Mouse (Mus musculus): ENCODE measurements at regions not wholly inside any gene's neighbourhood (a gene's known extent, or its start where the extent isn't known, plus 50 kb on each side); places are given as distances from the start of the nearest gene placed in this dataset.

GRCm38 (mm10) chr8:34371973-34372665, 260.6 kb upstream of the Gm10131 start:
- peak overlapping the region; percentile 57; the same call in 1 of the 2 replicates for H3K27ac ChIP-seq (replicated peaks)
- no peaks in the 10 kb centered on the region for H3K36me3 ChIP-seq
- no peaks in the 10 kb centered on the region for H3K9me3 ChIP-seq
- no peak overlapping the region for H3K4me3 ChIP-seq
- no peak overlapping the region for H3K9ac ChIP-seq
- H3K4me1 ChIP-seq (replicated peaks): peaks cover 32% of the 10 kb centered on the region
- WGBS: 69% methylated on average over 17 of the region's 17 CpGs
- H3K27me3 ChIP-seq: no peaks in the 10 kb centered on the region
- H3K4me2 ChIP-seq: no peak overlapping the region
- ATAC-seq (ENCODE audit: low FRiP score, low read depth): no peak

- 50% methylated on average over 5 of the region's 5 CpGs for WGBS
- Histone ChIP-seq H3K9ac (no peak overlapping the region), H3K4me1 (replicated peaks) (peaks cover 28% of the 10 kb centered on the region), H3K36me3 (no peaks in the 10 kb centered on the region), H3K9me3 (no peaks in the 10 kb centered on the region), H3K4me3 (no peak overlapping the region), H3K27me3 (no peaks in the 10 kb centered on the region), H3K27ac (replicated peaks) (peak overlapping the region; percentile 57), H3K4me2 (no peak overlapping the region)
- ATAC-seq (ENCODE audit: low FRiP score, low read depth): 0 out of 2 replicates have a peak, but pooled peaks have one; percentile 45
These were observed 259.9 kb upstream of the Gm10131 start for GRCm38 (mm10) chr8:34371391-34371790.

DNA sequence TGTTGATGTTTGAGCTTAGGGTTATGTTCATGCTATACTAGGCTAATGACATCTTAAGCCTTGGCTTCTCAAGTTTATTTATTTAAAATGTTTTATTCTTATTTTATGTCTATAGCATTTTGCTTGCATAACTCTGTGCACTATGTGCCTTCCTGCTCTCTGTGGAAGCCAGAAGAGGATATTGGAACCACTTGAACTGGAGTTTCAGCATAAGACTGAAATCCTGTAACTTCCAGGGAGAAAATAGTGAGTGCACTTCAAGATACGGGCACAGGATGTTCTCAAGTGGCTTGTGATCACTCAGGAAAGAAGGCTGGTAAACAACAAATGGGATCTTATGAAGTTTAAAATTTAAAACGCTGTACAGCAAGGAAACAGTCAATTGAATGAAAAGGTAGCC, 257.0 kb upstream of the Gm10131 start:
- H3K9me3 ChIP-seq: no peaks in the 10 kb centered on the region
- no peak for ATAC-seq (ENCODE audit: low FRiP score, low read depth)

DNA sequence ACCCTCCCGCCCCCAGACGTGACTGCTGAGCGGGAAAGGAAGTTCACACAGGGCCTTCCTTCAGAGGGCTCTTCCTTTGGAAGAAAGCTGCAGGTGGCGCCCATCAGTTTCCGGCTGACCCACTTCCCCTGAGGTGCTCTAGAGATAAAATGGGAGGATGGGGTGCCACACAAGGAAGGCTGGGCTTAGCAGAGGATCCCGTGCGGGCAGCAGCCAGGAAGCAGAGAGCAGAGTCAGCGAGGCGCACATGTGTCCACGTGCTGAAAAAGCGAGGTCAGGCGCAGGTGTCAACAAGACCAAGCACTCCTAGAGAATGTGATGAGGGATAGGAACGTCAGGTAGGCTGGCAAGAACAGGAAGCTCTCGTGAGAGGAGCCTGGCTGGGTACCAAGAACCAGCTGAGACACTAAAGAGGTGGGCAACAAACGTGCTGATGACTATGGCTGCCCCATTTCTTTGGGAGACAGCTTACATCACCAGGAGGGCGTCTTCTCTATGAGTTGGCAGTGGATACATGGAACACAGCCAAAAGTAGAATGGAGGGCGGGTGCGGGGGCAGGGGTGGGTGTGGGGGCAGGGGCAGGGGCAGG, 253.0 kb upstream of the Gm10131 start:
- 0 out of 2 replicates have a peak, but pooled peaks have one; percentile 23 for ATAC-seq (ENCODE audit: low FRiP score, low read depth)
- 65% methylated on average over 18 of the region's 18 CpGs for WGBS
- 0 out of 2 replicates have a peak, but pooled peaks cover 5% of the 10 kb centered on the region for H3K4me1 ChIP-seq (replicated peaks)
- no peak overlapping the region for H3K27ac ChIP-seq (replicated peaks)
- H3K9me3 ChIP-seq: no peaks in the 10 kb centered on the region
- H3K4me3 ChIP-seq: no peak overlapping the region
- no peaks in the 10 kb centered on the region for H3K27me3 ChIP-seq
- no peaks in the 10 kb centered on the region for H3K36me3 ChIP-seq
- no peak overlapping the region for H3K9ac ChIP-seq
- no peak overlapping the region for H3K4me2 ChIP-seq

More for the DNA sequence above, 257.0 kb upstream of the Gm10131 start:
- no peak overlapping the region for H3K27ac ChIP-seq (replicated peaks)
- no peaks in the 10 kb centered on the region for H3K27me3 ChIP-seq
- H3K4me1 ChIP-seq (replicated peaks): peaks cover 20% of the 10 kb centered on the region
- no peak overlapping the region for H3K4me2 ChIP-seq
- WGBS: 85% methylated on average over 2 of the region's 2 CpGs
- H3K36me3 ChIP-seq: no peaks in the 10 kb centered on the region
- no peak overlapping the region for H3K4me3 ChIP-seq
- no peak overlapping the region for H3K9ac ChIP-seq

DNA sequence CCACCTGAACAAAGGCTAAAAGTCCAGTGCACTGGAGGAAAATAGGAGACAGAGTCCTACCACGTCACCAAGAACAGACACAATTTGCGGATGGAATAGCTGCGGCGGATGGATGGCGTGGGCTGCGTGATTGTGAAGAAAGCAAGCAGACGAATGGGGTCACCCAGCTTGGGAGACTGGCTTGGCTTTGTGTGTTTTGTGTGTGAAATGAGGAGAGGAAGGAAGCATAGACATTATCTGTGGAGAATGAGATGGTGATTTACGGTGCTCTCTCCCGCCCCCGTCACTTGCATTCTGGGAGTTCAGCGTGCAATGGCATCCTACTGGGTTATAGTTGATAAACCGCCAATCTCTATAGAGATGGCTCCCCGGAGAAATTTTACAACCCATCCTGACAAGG, 252.1 kb upstream of the Gm10131 start:
- 42% methylated on average over 13 of the region's 13 CpGs for WGBS
- Histone ChIP-seq H3K4me2 (peak overlapping the region; percentile 29), H3K4me3 (no peak overlapping the region), H3K9me3 (no peaks in the 10 kb centered on the region), H3K36me3 (no peaks in the 10 kb centered on the region), H3K27me3 (no peaks in the 10 kb centered on the region), H3K4me1 (replicated peaks) (0 out of 2 replicates have a peak, but pooled peaks cover 6% of the 10 kb centered on the region), H3K27ac (replicated peaks) (0 out of 2 replicates have a peak overlapping the region, but pooled peaks have one; percentile 2), H3K9ac (no peak overlapping the region)
- ATAC-seq (ENCODE audit: low FRiP score, low read depth): no peak

DNA sequence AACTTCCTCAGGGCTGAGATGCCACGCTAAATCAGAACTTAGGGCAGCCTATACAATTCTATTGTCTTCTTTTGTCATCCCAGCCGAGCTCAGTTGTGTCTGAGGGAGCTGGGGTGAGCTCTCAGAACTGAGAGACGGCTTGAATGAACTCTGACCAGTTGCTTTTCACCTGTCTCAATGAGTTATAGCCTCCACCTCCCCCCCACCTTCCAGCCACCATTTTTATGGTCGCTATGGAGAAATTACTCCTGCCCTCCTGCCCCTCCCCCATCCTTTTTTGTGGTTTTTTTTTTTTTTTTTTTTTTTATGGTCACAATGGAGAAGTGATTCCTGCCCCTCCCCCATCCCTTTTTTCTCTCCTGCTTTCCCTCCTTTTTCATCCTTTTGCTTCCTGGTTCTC, 251.6 kb upstream of the Gm10131 start:
- Histone ChIP-seq H3K9ac (no peak overlapping the region), H3K27ac (replicated peaks) (no peak overlapping the region)
- ATAC-seq (ENCODE audit: low FRiP score, low read depth): no peak

DNA sequence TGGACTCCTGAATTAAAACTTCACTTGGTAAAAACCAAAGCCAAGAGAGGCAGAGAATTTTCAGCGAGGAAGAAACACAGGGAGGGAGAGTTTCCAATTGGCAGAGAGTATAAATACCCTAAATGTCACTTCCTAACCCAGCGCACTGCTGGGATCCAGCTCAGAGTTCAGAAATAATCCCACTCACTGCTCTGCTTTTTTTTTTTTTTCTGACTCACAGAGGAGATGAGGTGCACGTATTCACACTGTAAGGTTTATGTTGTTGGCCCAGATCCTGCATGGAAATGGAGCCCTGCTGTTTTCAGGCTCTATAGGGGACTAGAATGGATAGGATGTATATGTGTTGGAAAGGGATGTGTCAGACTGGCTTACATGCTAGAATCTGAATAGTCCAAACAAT, 249.8 kb upstream of the Gm10131 start:
- ATAC-seq (ENCODE audit: low FRiP score, low read depth): no peak

More for the DNA sequence above, 251.6 kb upstream of the Gm10131 start:
- Histone ChIP-seq H3K36me3 (no peaks in the 10 kb centered on the region), H3K27me3 (no peaks in the 10 kb centered on the region), H3K4me1 (replicated peaks) (0 out of 2 replicates have a peak, but pooled peaks cover 6% of the 10 kb centered on the region), H3K4me2 (peak overlapping the region; percentile 29; the same call in 1 of the 2 replicates), H3K4me3 (no peak overlapping the region), H3K9me3 (no peaks in the 10 kb centered on the region)
- 25% methylated on average over 4 of the region's 4 CpGs for WGBS

GRCm38 (mm10) chr8:34359776-34360175, 248.2 kb upstream of the Gm10131 start:
- Histone ChIP-seq H3K4me1 (replicated peaks) (0 out of 2 replicates have a peak, but pooled peaks cover 6% of the 10 kb centered on the region), H3K9ac (no peak overlapping the region), H3K4me3 (no peak overlapping the region), H3K36me3 (no peaks in the 10 kb centered on the region), H3K27ac (replicated peaks) (no peak overlapping the region), H3K9me3 (no peaks in the 10 kb centered on the region), H3K27me3 (no peaks in the 10 kb centered on the region), H3K4me2 (no peak overlapping the region)
- ATAC-seq (ENCODE audit: low FRiP score, low read depth): no peak
- 44% methylated on average over 2 of the region's 2 CpGs for WGBS

More for the DNA sequence above, 249.8 kb upstream of the Gm10131 start:
- Histone ChIP-seq H3K4me2 (no peak overlapping the region), H3K36me3 (no peaks in the 10 kb centered on the region), H3K27ac (replicated peaks) (no peak overlapping the region), H3K27me3 (no peaks in the 10 kb centered on the region), H3K9ac (no peak overlapping the region), H3K9me3 (no peaks in the 10 kb centered on the region), H3K4me1 (replicated peaks) (0 out of 2 replicates have a peak, but pooled peaks cover 6% of the 10 kb centered on the region), H3K4me3 (no peak overlapping the region)
- WGBS: 76% methylated on average over 3 of the region's 3 CpGs

DNA sequence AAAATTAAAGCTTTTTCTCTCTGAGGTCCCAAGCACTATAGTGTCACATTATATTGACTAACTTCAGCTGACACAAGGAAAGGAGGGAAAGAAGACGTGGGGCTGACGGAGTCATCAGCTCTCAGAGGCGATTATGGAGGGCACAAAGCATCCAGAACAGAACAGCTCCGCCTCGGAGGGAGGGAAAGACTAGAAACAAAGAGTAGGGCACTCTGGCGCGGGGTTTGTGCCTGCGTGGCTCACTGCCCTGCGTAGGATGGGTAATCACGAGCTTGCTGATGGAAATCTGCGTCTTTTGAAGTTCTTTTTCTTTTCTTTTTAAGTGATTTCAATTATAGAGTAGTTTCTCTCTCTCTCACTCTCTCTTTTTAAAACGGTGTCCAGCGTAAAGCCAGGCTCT, 243.5 kb upstream of the Gm10131 start:
- H3K27ac ChIP-seq (replicated peaks): no peak overlapping the region
- no peaks in the 10 kb centered on the region for H3K36me3 ChIP-seq
- H3K4me3 ChIP-seq: no peak overlapping the region
- H3K4me2 ChIP-seq: no peak overlapping the region
- ATAC-seq (ENCODE audit: low FRiP score, low read depth): no peak
- no peaks in the 10 kb centered on the region for H3K27me3 ChIP-seq
- 0 out of 2 replicates have a peak, but pooled peaks cover 6% of the 10 kb centered on the region for H3K4me1 ChIP-seq (replicated peaks)
- H3K9me3 ChIP-seq: no peaks in the 10 kb centered on the region
- no peak overlapping the region for H3K9ac ChIP-seq
- WGBS: 49% methylated on average over 13 of the region's 13 CpGs

DNA sequence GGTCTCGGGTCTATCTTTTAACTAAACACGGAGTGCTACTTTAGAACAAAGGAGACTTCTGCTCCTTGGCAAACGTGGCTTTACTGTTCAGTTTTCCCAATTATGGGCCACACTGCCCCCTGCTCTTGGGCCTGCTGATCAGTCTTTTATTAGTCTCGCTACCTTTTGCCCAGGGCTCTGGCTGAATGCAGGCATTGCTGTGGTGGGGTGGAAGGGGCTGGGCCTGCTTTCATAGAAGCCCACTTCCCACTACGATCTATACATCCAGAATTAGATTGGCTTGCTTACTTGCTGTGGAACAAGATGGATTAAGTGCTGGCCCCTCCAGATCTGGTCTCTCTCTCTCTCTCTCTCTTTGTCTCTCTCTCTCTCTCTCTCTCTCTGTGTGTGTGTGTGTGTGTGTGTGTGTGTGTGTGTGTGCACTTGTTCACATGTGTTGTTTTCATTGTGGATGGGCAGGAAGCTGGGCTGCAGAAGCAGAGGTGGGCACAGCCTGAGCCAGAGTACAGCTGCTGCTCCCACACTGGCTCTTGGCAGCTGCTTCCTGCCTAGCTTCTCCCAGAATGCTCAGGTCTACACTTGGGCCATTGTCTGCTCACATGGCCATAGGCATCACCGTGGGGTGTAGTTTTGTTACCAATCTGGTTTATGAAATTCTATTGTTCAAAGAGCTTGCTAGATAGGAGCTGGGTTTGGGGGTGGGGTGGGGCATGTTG, 241.8 kb upstream of the Gm10131 start:
- no peak overlapping the region for H3K9ac ChIP-seq
- ATAC-seq (ENCODE audit: low FRiP score, low read depth): peak; percentile 65
- no peaks in the 10 kb centered on the region for H3K36me3 ChIP-seq
- H3K27ac ChIP-seq (replicated peaks): peak overlapping the region; percentile 38; the same call in 1 of the 2 replicates
- WGBS: 39% methylated on average over 6 of the region's 6 CpGs
- no peaks in the 10 kb centered on the region for H3K27me3 ChIP-seq
- H3K4me2 ChIP-seq: no peak overlapping the region
- no peaks in the 10 kb centered on the region for H3K4me1 ChIP-seq (replicated peaks)
- no peak overlapping the region for H3K4me3 ChIP-seq
- no peaks in the 10 kb centered on the region for H3K9me3 ChIP-seq

- no peak overlapping the region for H3K4me2 ChIP-seq
- no peak overlapping the region for H3K27ac ChIP-seq (replicated peaks)
- H3K4me1 ChIP-seq (replicated peaks): no peaks in the 10 kb centered on the region
- H3K9ac ChIP-seq: no peak overlapping the region
- no peak for ATAC-seq (ENCODE audit: low FRiP score, low read depth)
- H3K27me3 ChIP-seq: no peaks in the 10 kb centered on the region
- 75% methylated on average over 4 of the region's 4 CpGs for WGBS
- no peaks in the 10 kb centered on the region for H3K36me3 ChIP-seq
- no peak overlapping the region for H3K4me3 ChIP-seq
- H3K9me3 ChIP-seq: no peaks in the 10 kb centered on the region
These were observed 223.3 kb upstream of the Gm10131 start for GRCm38 (mm10) chr8:34334851-34335250.

DNA sequence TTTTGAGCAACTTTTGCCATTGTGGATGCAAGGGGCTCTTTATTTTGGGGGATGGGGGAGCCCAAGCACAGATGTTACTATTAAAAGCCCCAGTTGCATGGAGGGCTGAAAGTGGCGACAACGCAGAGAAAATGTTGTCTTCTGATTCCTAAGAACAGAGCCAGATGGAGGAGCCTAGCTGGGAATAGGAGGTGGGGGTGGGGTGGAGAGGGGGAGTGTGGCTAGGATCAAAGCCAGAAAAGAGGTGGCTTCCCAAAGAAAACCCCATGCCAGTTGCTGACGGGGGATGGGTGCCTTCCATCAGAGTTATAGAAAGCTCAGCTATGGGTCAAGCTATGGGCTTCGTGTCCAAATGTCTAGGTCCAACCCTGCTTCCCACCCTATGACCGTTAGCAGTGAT, 220.1 kb upstream of the Gm10131 start:
- no peak overlapping the region for H3K27ac ChIP-seq (replicated peaks)
- 62% methylated on average over 5 of the region's 5 CpGs for WGBS
- ATAC-seq (ENCODE audit: low FRiP score, low read depth): no peak
- H3K4me2 ChIP-seq: no peak overlapping the region
- no peaks in the 10 kb centered on the region for H3K27me3 ChIP-seq
- no peak overlapping the region for H3K9ac ChIP-seq
- peaks cover 12% of the 10 kb centered on the region for H3K4me1 ChIP-seq (replicated peaks)
- no peak overlapping the region for H3K4me3 ChIP-seq
- H3K9me3 ChIP-seq: no peaks in the 10 kb centered on the region
- no peaks in the 10 kb centered on the region for H3K36me3 ChIP-seq
